Mouse (Mus musculus): ENCODE data around the gene Olfr791.

Gene Olfr791

DNA sequence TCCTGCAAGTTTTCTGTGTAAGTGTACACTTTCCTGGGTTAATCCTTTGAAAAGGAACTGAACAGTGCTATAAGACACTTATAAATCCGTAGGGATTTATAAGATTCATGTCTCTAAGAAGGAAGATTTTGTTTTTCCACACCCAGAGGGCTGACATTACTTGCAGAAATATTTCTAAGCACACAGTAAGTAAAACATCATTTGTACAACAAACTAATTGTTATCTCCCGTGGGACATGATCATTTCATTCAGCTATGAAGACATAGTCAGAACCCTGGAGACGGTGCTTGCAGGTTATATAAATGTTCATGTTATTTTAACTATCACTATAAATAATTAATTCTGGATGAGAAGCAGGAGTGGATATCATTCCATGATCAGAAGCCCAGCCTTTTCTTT is at the start of gene Olfr791:
Gene Olfr791 (plus strand): TSS at position 301 of the 400 bp plus-strand sequence.
- no peak for DNase-seq (ENCODE audit: low read depth, low spot score)

DNA sequence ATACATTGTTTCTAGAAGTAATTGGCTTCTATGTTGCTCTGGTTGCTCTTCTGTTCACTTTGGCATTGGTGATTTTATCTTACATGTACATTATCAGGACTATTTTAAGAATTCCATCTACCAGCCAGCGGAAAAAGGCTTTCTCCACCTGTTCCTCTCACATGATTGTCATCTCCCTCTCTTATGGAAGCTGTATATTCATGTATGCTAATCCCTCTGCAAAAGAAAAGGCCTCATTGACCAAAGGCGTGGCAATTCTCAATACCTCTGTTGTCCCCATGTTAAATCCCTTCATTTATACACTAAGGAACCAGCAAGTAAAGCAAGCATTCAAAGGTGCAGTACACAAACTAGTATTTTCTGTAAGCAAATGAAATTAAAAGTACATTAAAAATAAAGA is 48.3 kb upstream of the Olfr791 start:
- DNase-seq (ENCODE audit: low read depth, low spot score), result no peak

DNA sequence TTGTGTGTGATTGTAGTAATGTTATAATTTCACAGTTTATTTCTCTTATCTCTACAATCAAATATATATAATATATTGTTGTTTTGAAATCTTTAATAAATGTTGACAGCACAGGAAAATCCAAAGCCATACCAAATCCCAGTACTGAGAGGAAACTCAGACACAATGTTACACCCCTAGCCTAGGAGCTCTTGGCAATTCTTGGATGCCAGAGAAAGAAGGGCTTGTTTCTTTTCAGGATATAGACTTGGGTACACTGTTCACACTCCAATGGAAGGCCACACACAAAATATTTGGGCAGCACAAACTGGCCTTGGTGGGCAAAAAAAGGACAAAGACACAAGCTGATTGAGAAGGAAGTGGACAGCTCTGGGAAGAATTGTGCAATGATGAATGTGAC is 47.9 kb upstream of the Olfr791 start:
- DNase-seq (ENCODE audit: low read depth, low spot score), result no peak

DNA sequence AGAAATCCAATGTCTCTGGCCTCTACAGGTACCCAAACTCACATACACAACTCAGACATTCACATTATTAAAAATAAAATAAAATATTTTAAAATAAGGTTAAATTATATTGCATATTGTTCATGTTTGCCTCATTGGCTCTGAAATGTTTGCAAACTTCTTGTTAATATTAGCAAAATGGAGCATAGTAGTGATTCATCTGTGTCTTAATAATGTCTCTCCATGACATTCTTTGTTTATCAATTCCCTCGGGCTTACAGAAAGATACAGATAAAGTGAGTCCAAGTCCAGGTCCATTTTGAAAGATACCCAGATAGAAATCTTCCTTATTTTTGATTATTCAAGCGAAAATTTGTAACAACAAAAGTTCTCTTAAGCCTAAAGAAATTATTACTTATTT is 37.1 kb upstream of the Olfr791 start, which contains the start of gene Olfr789:
Gene Olfr789 (plus strand): TSS at position 301 of the 400 bp plus-strand sequence.
- DNase-seq (ENCODE audit: low read depth, low spot score), result no peak

DNA sequence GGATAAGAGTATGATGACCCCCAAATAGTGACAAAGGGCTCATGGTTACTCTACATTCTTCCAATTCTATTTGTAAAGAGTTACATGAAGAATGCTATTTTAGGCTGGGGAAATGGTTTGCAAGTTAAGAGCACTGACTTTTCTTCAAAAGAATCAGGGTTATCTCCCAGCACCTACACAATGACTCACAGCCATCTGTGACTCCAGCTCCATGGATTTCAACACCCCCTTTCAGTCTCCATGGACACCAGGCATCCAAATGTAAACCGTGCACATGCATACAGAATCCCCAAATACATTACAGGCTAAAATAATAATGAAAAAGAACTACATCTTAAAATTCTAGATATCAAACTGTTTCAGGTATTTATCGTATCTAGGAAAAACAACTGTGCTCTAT is 31.5 kb upstream of the Olfr791 start:
- DNase-seq (ENCODE audit: low read depth, low spot score), result no peak

DNA sequence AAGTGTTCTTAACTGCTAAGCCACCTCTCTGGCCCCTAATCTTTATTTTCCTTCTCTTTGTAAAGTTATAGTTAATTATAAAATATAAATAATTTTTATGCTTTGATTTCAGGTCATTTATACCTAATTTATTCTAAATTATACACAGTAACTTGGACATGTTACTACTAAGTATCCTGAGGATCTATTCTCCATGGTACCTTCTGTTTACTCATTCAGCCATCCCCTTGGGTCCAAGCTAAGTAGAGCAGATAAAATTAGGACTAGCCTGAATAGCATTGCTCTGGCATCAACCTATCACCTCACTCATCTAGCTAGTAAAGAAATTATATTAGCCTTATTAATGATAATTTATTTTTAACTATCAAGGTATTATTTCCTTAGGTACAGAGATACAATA is 23.4 kb upstream of the Olfr791 start, which contains the start of gene Olfr790:
Gene Olfr790 (plus strand): TSS at position 301 of the 400 bp plus-strand sequence.
- no peak for DNase-seq (ENCODE audit: low read depth, low spot score)

DNA sequence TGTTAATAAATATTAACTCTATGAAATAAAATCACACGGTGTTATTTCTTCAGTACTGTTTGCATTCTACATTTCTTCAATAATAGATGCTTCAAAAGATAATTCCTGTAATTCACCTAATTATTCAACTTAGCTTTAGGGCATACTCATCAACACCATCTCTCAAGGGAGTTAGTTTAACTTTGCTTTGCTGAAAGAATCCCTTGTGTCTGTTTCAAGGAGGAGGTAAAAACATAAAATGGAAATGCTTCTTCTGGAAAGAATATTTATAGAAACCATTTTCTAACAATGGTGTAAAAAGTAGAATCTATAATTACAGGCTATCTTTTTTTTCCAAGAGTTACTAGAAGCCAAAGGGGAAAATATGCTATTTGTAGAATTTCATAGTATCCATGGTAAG is 17.3 kb downstream of the Olfr791 start, which contains the start of gene Olfr792:
Gene Olfr792 (plus strand): TSS at position 301 of the 400 bp plus-strand sequence.
- DNase-seq (ENCODE audit: low read depth, low spot score), result no peak

DNA sequence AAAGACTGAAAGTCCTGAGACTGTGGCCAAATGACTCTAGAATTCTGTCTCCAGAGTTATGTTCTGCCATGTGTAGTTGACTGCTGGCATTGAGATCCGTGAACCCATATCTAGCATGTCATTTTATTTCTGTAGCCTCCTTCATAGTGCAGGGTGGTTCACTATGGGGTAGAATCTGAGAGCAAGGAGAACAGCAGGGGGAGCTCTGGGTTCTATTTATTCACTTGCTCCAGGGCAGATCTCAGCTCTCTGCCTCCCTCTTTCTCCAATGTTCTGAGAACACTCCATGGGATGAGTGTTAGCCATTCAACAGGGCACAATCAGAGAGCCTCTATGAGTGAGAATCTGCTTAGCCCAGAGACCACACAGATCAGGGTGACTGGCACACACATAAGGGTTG is 27.8 kb downstream of the Olfr791 start:
- no peak for DNase-seq (ENCODE audit: low read depth, low spot score)

DNA sequence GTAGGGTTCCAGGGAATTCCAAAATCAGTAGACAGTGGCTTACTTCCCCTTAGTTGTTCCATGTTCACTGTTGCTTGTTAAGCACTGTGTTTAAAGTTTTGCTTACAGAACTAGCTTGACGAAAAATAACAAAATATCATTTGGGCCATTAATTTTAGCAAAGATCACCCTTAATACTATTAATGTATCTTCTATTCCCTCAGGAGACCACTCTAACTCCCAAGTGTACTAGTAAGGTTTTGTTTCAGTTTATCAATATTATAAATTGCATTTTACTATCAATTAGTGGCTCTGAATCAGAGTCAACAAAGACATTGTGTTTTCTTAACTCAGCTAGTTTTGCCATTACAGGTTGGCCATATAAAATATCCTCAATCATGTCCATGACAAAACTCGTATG is 45.8 kb downstream of the Olfr791 start, which contains the start of gene Olfr794:
Gene Olfr794 (plus strand): TSS at position 301 of the 400 bp plus-strand sequence.
- DNase-seq (ENCODE audit: low read depth, low spot score), result no peak

DNA sequence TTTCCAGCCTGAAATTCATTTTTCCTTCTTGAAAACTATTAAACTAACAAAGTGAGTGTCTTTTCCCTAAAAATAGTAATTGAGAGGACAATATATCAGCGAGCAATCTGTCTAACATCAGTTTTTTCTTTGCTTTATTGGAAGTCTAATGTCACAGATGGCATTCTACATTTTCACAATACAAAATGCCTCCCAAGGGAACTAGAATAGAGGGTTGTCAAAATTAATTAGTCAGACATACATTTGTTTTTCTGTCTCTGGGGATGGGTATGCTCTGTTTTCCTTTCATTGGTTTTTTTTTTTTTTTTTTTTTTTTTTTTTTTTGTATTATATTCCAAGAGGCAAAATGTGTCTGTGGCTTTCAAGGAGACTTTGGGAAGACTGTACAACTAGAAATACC is 55.5 kb downstream of the Olfr791 start:
- no peak for DNase-seq (ENCODE audit: low read depth, low spot score)
